Mouse (Mus musculus) limb, embryonic 12.5 days (tissue): ENCODE measurements around the gene Wscd1. TPM values are rescaled to one million over a fixed set of nuclear protein-coding genes. Genes with fewer than 3 reads are reported as not detected.

ENCODE experiments used
- ATAC-seq: fragments of 200-750 bp; cut with Nextera tagmentation; 2 replicates; pipeline ENCODE4 v1.8.0; 2017; ENCODE audit warnings: low read depth, moderate TSS enrichment; ENCODE audit not compliant: insufficient number of reproducible peaks, insufficient read depth, low FRiP score, low TSS enrichment
- H3K27ac ChIP-seq: fragments of 300-500 bp; sonication (generic); 2 replicates; pipeline ENCODE4 v1.5.1; 2016; ENCODE audit warnings: mild to moderate bottlenecking, moderate library complexity
- H3K27me3 ChIP-seq: fragments of 300-500 bp; sonication (generic); 2 replicates; pipeline ENCODE4 v1.6.1; 2016; ENCODE audit warnings: mild to moderate bottlenecking, moderate library complexity
- H3K36me3 ChIP-seq: fragments of 300-500 bp; sonication (generic); 2 replicates; pipeline ENCODE4 v1.6.1; 2016; ENCODE audit warnings: mild to moderate bottlenecking, moderate library complexity
- H3K4me1 ChIP-seq: fragments of 300-500 bp; sonication (generic); replicated peaks from 2 replicates; pipeline ENCODE4 v1.6.1; 2016
- H3K4me2 ChIP-seq: fragments of 300-500 bp; sonication (generic); 2 replicates; pipeline ENCODE4 v1.6.1; 2016; ENCODE audit warnings: mild to moderate bottlenecking, moderate library complexity
- H3K4me3 ChIP-seq: fragments of 300-500 bp; sonication (generic); replicated peaks from 2 replicates; pipeline ENCODE4 v1.5.1; 2016; ENCODE audit warnings: mild to moderate bottlenecking
- H3K9ac ChIP-seq: fragments of 300-500 bp; sonication (generic); replicated peaks from 2 replicates; pipeline ENCODE4 v1.6.1; 2016; ENCODE audit warnings: mild to moderate bottlenecking, moderate library complexity
- H3K9me3 ChIP-seq: fragments of 300-500 bp; sonication (generic); 2 replicates; pipeline ENCODE4 v1.6.1; 2016; ENCODE audit warnings: mild to moderate bottlenecking, moderate library complexity
- WGBS: fragments of 180-500 bp; shearing (Covaris S2); methylation state at CpG from one replicate; pipeline ENCODE4 v1.1.7; 2016; 5-methylcytosine and 5-hydroxymethylcytosine counted together
- polyA plus RNA-seq: library from polyadenylated mRNA; unstranded; fragments of >200 nt; fragmentation: Nextera tagmentation; extraction: Ambion mirVana; gene quantifications from 2 replicates; pipeline ENCODE4 v1.2.1, GENCODE M21; 2016

Wscd1 gene
- polyA plus RNA-seq, 1 experiment from 2014 or later: 2.2 TPM

DNA sequence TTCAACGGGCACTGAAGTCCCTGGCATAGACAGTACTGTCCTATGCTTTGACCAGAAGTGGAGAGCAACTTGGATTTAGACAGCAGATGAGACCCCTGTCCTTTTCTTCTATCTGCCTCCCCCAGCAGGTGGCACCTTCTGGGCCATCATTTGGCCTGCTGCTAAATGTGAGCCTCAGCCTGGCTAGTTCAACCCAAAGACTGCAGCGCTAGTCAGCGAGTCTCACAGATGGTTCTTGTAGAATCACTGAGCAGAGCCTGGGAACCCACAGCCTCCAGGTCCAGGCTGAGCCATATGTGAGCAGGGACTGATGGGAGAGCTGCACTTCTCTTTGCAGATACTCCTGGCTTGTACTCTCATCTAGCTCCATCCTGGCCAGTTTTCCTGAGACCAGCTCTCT is 2.9 kb downstream of the Wscd1 start:
- Histone ChIP-seq H3K9me3 (no peaks in the 10 kb centered on the region), H3K36me3 (no peaks in the 10 kb centered on the region), H3K27me3 (peaks cover 68% of the 10 kb centered on the region), H3K27ac (no peak overlapping the region), H3K4me1 (peaks cover 7% of the 10 kb centered on the region; the same call in 1 of the 2 replicates), H3K9ac (no peak overlapping the region), H3K4me3 (no peak overlapping the region), H3K4me2 (no peak overlapping the region)
- WGBS: 78% methylated on average over 3 of the region's 3 CpGs
- no peak for ATAC-seq

DNA sequence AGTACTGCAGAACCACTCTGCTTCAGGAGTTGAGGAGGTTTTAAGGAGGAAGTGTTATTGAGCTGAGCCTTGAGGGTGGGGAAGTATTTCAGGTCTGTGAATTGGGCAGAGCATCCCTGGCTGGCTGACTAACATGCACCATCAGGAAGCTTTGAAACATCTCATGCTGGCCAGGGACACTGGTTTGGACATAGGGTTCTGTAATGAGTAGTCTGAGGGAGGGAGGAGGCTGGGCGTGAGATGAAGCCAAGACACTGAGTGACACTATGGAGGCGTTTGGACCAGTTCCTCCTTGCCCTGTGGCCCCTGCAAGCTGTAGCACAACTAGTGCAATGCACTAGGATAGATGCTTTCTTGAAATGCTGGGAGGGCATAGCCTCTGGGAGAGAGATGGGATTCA is 5.4 kb downstream of the Wscd1 start:
- H3K27me3 ChIP-seq: peaks cover 60% of the 10 kb centered on the region
- H3K4me1 ChIP-seq: peaks cover 7% of the 10 kb centered on the region; the same call in 1 of the 2 replicates
- no peak overlapping the region for H3K4me2 ChIP-seq
- H3K9me3 ChIP-seq: no peaks in the 10 kb centered on the region
- 66% methylated on average over 2 of the region's 2 CpGs for WGBS
- ATAC-seq: no peak
- H3K4me3 ChIP-seq: no peak overlapping the region
- no peak overlapping the region for H3K9ac ChIP-seq
- no peak overlapping the region for H3K27ac ChIP-seq
- no peaks in the 10 kb centered on the region for H3K36me3 ChIP-seq

DNA sequence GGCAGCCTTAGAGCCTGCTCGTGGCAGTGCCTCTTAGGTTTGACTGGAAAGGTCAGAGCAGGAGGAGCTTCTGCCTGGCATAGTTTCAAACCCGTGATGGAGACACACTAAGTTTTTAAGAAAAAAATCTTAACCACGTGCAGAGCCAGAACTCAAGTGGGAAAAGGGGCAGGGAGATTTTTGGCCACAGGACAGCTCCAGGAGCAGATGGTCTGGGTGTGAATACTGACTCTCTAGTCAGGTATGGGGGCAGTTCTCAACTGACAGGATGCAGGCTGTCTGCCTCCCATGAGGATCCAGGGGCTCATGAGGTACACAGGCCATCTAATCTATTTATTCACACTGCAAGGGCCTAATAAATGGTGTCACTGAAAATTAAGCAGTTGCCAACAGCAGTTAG is 6.6 kb downstream of the Wscd1 start:
- no peak overlapping the region for H3K9ac ChIP-seq
- no peak overlapping the region for H3K4me3 ChIP-seq
- no peaks in the 10 kb centered on the region for H3K9me3 ChIP-seq
- H3K27ac ChIP-seq: no peak overlapping the region
- H3K4me1 ChIP-seq: peaks cover 2% of the 10 kb centered on the region; the same call in 1 of the 2 replicates
- no peaks in the 10 kb centered on the region for H3K36me3 ChIP-seq
- no peak overlapping the region for H3K4me2 ChIP-seq
- 72% methylated on average over 3 of the region's 3 CpGs for WGBS
- peaks cover 48% of the 10 kb centered on the region for H3K27me3 ChIP-seq
- ATAC-seq: no peak

DNA sequence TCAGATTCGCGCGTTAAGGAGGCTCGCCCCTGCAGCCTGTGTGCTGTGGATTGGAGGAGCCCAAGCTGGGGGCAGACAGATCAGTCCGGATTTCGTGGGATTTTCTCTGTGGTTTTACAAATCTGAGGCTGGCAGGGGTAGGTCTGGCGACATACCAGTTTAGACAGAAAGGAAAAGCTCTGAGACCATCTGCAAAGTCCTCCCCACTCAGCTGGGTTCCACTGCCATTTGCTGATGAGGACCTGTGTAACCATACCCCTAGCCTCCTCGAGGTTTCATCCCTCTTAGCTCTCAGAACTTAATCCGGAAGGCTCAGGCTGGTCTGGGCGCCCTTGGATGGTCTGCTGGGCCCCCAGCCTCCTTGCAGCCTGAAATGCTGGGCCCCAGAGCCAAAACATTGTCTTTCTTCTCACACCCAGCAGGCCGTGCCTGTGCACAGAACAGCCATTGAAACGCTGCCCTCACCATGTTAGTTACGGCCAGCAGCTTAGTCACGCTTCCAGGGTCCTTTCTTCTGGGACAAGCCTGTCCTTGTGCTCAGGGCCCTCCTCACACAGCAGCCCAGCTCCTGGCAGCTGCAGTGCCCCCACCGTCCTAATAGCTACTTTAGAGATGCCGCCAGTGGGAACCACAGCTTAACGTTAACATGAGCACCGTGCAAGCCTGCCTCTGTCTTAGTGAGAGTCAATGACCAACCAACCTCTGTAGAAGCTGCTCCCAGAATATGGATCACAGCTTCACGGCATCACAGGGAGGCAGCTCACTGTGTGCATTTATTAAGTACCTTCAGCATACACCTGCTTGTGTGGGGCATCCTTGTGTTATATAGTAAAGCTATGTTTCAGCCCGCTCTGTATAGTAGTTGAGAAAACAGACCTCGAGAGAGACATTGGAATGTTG is 8.7 kb downstream of the Wscd1 start:
- peaks cover 26% of the 10 kb centered on the region for H3K27me3 ChIP-seq
- peak; percentile 90 for ATAC-seq
- no peak overlapping the region; the same call in 1 of the 2 replicates for H3K27ac ChIP-seq
- no peaks in the 10 kb centered on the region for H3K4me1 ChIP-seq
- no peak overlapping the region for H3K4me2 ChIP-seq
- WGBS: 50% methylated on average over 21 of the region's 21 CpGs
- no peaks in the 10 kb centered on the region for H3K36me3 ChIP-seq
- no peak overlapping the region for H3K4me3 ChIP-seq
- no peak overlapping the region for H3K9ac ChIP-seq
- no peaks in the 10 kb centered on the region for H3K9me3 ChIP-seq

DNA sequence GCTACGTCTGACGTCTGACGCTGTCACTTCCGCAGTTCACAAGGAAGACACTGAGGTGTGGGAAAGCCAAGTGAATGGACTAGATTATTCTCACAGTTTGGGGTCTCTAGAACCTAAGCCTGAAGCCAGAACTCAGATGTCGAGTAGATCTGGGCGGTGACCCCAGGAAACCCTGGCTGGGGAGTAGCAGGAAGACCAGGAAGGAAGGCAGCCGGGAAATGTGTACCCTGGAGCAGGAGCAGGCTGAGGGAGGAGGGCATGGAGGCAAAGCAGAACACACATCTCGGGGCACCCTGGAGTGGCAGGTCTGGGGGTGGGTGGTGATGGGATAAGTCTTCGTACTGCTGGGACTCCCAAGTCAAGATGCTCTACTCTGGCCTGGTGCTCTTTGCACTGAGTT is 11.3 kb downstream of the Wscd1 start:
- H3K4me1 ChIP-seq: no peaks in the 10 kb centered on the region
- no peak for ATAC-seq
- H3K4me2 ChIP-seq: no peak overlapping the region
- H3K4me3 ChIP-seq: no peak overlapping the region
- H3K9ac ChIP-seq: no peak overlapping the region
- H3K36me3 ChIP-seq: no peaks in the 10 kb centered on the region
- H3K9me3 ChIP-seq: no peaks in the 10 kb centered on the region
- peaks cover 8% of the 10 kb centered on the region; the same call in 1 of the 2 replicates for H3K27me3 ChIP-seq
- no peak overlapping the region for H3K27ac ChIP-seq
- 79% methylated on average over 9 of the region's 9 CpGs for WGBS

DNA sequence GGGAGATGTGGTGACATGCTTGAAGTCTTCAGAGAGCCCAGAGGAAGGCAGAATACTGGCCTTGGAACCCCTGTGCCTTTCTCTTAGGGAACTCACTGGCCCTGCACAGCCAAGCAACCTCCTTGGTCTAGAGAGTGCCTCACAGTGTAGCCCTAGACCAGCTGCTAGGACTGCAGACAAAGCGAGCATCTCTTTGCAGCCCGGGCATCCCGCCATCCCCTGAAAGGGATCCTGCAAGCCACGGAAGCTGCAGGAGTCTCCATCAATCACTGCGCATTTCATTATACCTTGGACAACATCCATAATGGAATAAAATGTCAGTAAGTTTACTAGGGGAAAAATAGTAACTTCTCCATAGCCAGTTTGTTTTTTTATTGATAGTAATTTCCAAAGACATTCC is 13.4 kb downstream of the Wscd1 start:
- ATAC-seq: no peak
- Histone ChIP-seq H3K36me3 (no peaks in the 10 kb centered on the region), H3K4me1 (no peaks in the 10 kb centered on the region), H3K9ac (no peak overlapping the region), H3K4me3 (no peak overlapping the region), H3K27ac (no peak overlapping the region), H3K4me2 (no peak overlapping the region), H3K27me3 (peaks cover 8% of the 10 kb centered on the region; the same call in 1 of the 2 replicates), H3K9me3 (no peaks in the 10 kb centered on the region)
- WGBS: 36% methylated on average over 5 of the region's 5 CpGs

DNA sequence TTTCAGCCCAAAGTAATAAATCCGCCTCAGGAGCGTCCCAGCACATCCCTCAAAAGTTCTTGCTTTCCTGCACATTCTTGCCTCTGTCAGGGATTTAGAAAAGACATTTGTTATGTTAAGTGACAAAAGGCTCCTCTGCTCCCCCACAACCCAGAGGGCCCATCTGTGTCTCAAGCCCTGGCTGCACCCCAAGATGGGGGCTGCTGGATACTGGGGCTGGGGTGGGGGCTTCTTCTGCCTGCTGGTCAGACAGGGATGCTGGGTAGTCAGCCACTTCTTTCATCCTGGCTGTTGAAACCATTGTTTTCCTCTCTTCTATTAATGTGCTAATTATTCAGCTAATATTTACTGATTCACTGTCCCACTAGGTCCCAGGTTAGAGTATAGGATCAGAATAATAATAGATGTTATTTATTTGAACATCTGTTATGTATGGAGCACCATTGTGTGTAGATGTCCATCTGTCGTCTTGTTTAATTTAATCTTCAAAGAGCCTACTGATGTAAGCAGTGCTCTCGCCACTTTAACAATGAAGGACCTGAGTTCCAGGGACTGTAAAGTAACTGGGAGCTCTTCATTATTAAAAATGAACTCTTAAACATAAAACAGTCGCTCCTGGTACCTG is 14.0 kb downstream of the Wscd1 start:
- Histone ChIP-seq H3K4me1 (no peaks in the 10 kb centered on the region), H3K4me2 (no peak overlapping the region), H3K9ac (no peak overlapping the region), H3K4me3 (no peak overlapping the region), H3K27ac (no peak overlapping the region), H3K36me3 (no peaks in the 10 kb centered on the region), H3K27me3 (peaks cover 8% of the 10 kb centered on the region; the same call in 1 of the 2 replicates), H3K9me3 (no peaks in the 10 kb centered on the region)
- ATAC-seq: no peak
- 45% methylated on average over 5 of the region's 5 CpGs for WGBS

DNA sequence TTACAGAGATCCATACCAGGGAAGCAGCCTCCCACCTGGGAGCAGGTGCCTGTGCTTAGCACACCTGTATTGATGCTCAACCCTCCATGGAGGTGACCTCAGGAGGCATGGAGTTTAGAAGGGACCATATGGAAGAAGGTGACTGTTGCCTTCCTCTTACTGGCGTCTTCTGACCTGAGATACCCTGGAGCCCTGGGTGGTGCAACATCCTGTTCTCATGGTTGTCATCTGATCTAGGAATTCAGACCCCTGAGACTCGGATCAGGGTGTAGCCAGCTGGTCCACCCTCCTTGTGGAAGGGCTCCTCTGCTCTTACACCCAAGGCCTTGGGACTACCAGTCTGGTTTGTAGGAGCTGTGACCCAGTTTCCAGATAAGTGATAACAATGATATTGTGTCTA is 15.0 kb downstream of the Wscd1 start:
- H3K4me3 ChIP-seq: no peak overlapping the region
- peaks cover 6% of the 10 kb centered on the region for H3K27me3 ChIP-seq
- no peak overlapping the region for H3K4me2 ChIP-seq
- H3K27ac ChIP-seq: no peak overlapping the region
- 59% methylated on average over 2 of the region's 2 CpGs for WGBS
- H3K9ac ChIP-seq: no peak overlapping the region
- ATAC-seq: no peak
- no peaks in the 10 kb centered on the region for H3K4me1 ChIP-seq
- no peaks in the 10 kb centered on the region for H3K9me3 ChIP-seq
- H3K36me3 ChIP-seq: no peaks in the 10 kb centered on the region

DNA sequence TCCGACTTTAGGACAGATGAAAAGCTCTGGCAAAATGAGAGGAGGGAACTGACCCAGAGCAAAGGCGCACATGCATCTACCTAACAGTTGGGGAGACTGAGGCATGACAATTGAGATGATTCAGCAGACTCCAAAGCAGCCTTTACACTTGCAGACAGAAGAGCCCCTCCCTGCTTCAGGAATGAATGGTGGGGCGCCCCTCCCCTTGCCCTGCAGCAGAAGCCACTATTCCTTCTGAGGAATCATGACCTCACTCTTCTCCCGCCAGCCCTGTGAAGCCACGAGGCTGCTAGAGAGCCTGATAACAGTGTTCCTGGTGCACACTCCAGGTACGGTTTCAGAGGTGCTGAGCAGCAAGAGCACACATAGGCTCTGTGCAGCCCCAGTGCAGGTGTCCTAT is 15.6 kb downstream of the Wscd1 start:
- Histone ChIP-seq H3K9me3 (no peaks in the 10 kb centered on the region), H3K27ac (no peak overlapping the region), H3K4me1 (no peaks in the 10 kb centered on the region), H3K9ac (no peak overlapping the region), H3K4me2 (no peak overlapping the region), H3K36me3 (no peaks in the 10 kb centered on the region), H3K4me3 (no peak overlapping the region), H3K27me3 (peaks cover 3% of the 10 kb centered on the region; the same call in 1 of the 2 replicates)
- ATAC-seq: no peak
- 58% methylated on average over 6 of the region's 6 CpGs for WGBS

DNA sequence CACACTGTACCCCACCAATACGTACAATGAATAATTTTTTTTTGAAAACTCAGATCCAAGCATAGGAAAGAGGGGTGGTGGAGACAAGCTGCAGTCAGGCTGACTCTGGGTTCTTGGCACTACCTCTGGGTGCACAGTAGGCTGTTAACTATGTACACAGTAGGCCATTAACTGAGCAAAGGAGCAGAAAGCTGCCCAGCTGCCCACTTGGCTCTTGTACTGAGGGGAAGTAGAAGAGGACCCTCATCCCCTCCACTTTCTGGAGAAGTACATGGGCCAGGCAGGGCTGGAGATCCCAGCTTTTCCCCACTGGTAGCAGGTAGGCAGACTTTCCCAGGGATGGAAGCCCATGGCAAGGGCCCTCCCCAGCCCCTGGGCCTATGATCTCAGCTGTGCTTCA is 16.7 kb downstream of the Wscd1 start:
- H3K9me3 ChIP-seq: no peaks in the 10 kb centered on the region
- no peaks in the 10 kb centered on the region for H3K36me3 ChIP-seq
- WGBS: 90% methylated on average over 1 of the region's 1 CpGs

DNA sequence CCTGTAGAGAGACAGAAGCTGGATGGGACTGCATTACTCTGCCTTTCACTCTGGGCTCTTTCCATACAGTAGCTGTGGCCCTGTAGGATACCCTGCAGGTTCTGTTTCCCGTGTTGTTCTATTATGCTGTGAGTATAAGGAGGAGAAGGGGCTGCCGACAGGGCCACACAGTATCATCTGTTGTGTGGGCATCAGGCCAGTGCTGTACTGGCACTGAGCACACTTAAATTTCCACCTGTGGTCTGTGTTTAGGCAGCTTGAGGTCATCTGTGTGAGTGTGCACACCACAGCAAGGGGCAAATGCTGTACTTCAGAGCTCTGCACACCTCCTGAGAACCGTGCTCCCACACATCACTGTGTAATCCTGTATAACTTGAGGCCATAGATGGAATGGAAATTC is 18.0 kb downstream of the Wscd1 start:
- Histone ChIP-seq H3K4me1 (0 out of 2 replicates have a peak, but pooled peaks cover 1% of the 10 kb centered on the region), H3K9me3 (no peaks in the 10 kb centered on the region), H3K36me3 (no peaks in the 10 kb centered on the region), H3K9ac (no peak overlapping the region), H3K4me3 (no peak overlapping the region), H3K27ac (no peak overlapping the region), H3K4me2 (no peak overlapping the region), H3K27me3 (peaks cover 11% of the 10 kb centered on the region; the same call in 1 of the 2 replicates)
- ATAC-seq: no peak
- WGBS: 87% methylated on average over 3 of the region's 3 CpGs

More for the DNA sequence above, 16.7 kb downstream of the Wscd1 start:
- Histone ChIP-seq H3K9ac (no peak overlapping the region), H3K4me1 (no peaks in the 10 kb centered on the region), H3K27ac (no peak overlapping the region), H3K27me3 (peaks cover 3% of the 10 kb centered on the region; the same call in 1 of the 2 replicates), H3K4me2 (no peak overlapping the region), H3K4me3 (no peak overlapping the region)
- no peak for ATAC-seq
